Mouse (Mus musculus) heart, postnatal 0 days (tissue): ENCODE measurements around the gene Myh10. TPM values are rescaled to one million over a fixed set of nuclear protein-coding genes. Genes with fewer than 3 reads are reported as not detected.

Source experiments
- ATAC-seq: fragments of 200-750 bp; cut with Nextera tagmentation; 2 replicates; pipeline ENCODE4 v1.8.0; 2017; ENCODE audit warnings: low read depth, moderate number of reproducible peaks, moderate library complexity; ENCODE audit not compliant: insufficient read depth
- DNase-seq: peaks from one replicate; pipeline ENCODE4 v3.0.0-alpha.2; 2016; ENCODE audit warnings: low spot score
- H3K27ac ChIP-seq: fragments of 300-500 bp; sonication (generic); 2 replicates; pipeline ENCODE4 v1.5.1; 2014; ENCODE audit warnings: low read depth, mild to moderate bottlenecking
- H3K27me3 ChIP-seq: fragments of 300-500 bp; sonication (generic); 2 replicates; pipeline ENCODE4 v1.6.1; 2014; ENCODE audit warnings: low read length, mixed read lengths; ENCODE audit not compliant: control insufficient read depth, insufficient read depth
- H3K36me3 ChIP-seq: fragments of 300-500 bp; sonication (generic); replicated peaks from 2 replicates; pipeline ENCODE4 v1.6.1; 2014; ENCODE audit warnings: low read length, mixed read lengths; ENCODE audit not compliant: control insufficient read depth, insufficient read depth
- H3K4me1 ChIP-seq: fragments of 300-500 bp; sonication (generic); 2 replicates; pipeline ENCODE4 v1.6.1; 2014; ENCODE audit warnings: antibody characterized with exemption; ENCODE audit not compliant: control insufficient read depth, insufficient read depth
- H3K4me2 ChIP-seq: fragments of 300-500 bp; sonication (generic); 2 replicates; pipeline ENCODE4 v1.6.1; 2014; ENCODE audit warnings: low read depth, mild to moderate bottlenecking, low read length, moderate library complexity
- H3K4me3 ChIP-seq: fragments of 300-500 bp; sonication (generic); 2 replicates; pipeline ENCODE4 v1.5.1; 2014; ENCODE audit warnings: low read depth, low read length
- H3K9ac ChIP-seq: fragments of 300-500 bp; sonication (generic); replicated peaks from 2 replicates; pipeline ENCODE4 v1.6.1; 2014; ENCODE audit warnings: low read depth, low read length, mixed read lengths
- H3K9me3 ChIP-seq: fragments of 300-500 bp; sonication (generic); replicated peaks from 2 replicates; pipeline ENCODE4 v1.6.1; 2016; ENCODE audit warnings: low read length; ENCODE audit not compliant: control insufficient read depth
- CTCF ChIP-seq: IDR thresholded peaks from 2 replicates; pipeline ENCODE4 v1.5.1; 2016; ENCODE audit warnings: antibody characterized with exemption, control low read depth, low read depth
- EP300 ChIP-seq: IDR thresholded peaks from 2 replicates; pipeline ENCODE4 v1.6.1; 2016; ENCODE audit warnings: antibody characterized with exemption, low read depth
- WGBS: fragments of 180-500 bp; shearing (Covaris S2); extraction: QIAGEN DNeasy Blood & Tissue Kit; methylation state at CpG from one replicate; pipeline ENCODE4 v1.1.7; 2014; 5-methylcytosine and 5-hydroxymethylcytosine counted together
- polyA plus RNA-seq: library from polyadenylated mRNA; unstranded; fragments of >200 nt; fragmentation: Nextera tagmentation; extraction: Ambion mirVana; gene quantifications from 2 replicates; pipeline ENCODE4 v1.2.1, GENCODE M21; 2015
- total RNA-seq: library from RNA; depleted of rRNA; stranded (reverse); fragments of >200 nt; gene quantifications from 2 replicates; pipeline ENCODE4 v1.2.3, GENCODE M21; 2014; ENCODE audit warnings: low replicate concordance

The Myh10 gene
- total and polyA plus RNA-seq, 2 experiments from 2014 or later: 39.5 to 82.8 TPM

GRCm38 (mm10) chr11:68655524-68655923 lies 35.8 kb upstream of the Myh10 start:
- no peak overlapping the region for H3K4me3 ChIP-seq
- H3K4me1 ChIP-seq: peaks cover 27% of the 10 kb centered on the region
- WGBS: 69% methylated on average over 1 of the region's 1 CpGs
- H3K27ac ChIP-seq: 0 out of 2 replicates have a peak overlapping the region, but pooled peaks have one; percentile 13
- no peaks in the 10 kb centered on the region for H3K9me3 ChIP-seq
- no peak overlapping the region for H3K9ac ChIP-seq
- no peaks in the 10 kb centered on the region for H3K27me3 ChIP-seq
- ATAC-seq: no peak
- no peak for TF ChIP-seq CTCF
- H3K36me3 ChIP-seq: no peaks in the 10 kb centered on the region
- DNase-seq: no peak
- no peak overlapping the region for H3K4me2 ChIP-seq

- no peaks in the 10 kb centered on the region for H3K9me3 ChIP-seq
- peak overlapping the region; percentile 92 for H3K27ac ChIP-seq
- H3K27me3 ChIP-seq: no peaks in the 10 kb centered on the region
- H3K9ac ChIP-seq: no peak overlapping the region
- no peak overlapping the region for H3K4me2 ChIP-seq
- ATAC-seq: no peak
- H3K36me3 ChIP-seq: no peaks in the 10 kb centered on the region
- TF ChIP-seq CTCF (no peak), EP300 (no peak)
- H3K4me1 ChIP-seq: peaks cover 27% of the 10 kb centered on the region
- 34% methylated on average over 6 of the region's 6 CpGs for WGBS
- no peak overlapping the region for H3K4me3 ChIP-seq
- DNase-seq: no peak
Observed at GRCm38 (mm10) chr11:68656887-68657685, 34.3 kb upstream of the Myh10 start.

GRCm38 (mm10) chr11:68657811-68658210 lies 33.5 kb upstream of the Myh10 start:
- Histone ChIP-seq H3K36me3 (no peaks in the 10 kb centered on the region), H3K27me3 (no peaks in the 10 kb centered on the region), H3K9ac (no peak overlapping the region), H3K27ac (peak overlapping the region; percentile 92), H3K9me3 (no peaks in the 10 kb centered on the region), H3K4me2 (no peak overlapping the region), H3K4me1 (peaks cover 27% of the 10 kb centered on the region), H3K4me3 (no peak overlapping the region)
- 7% methylated on average over 9 of the region's 9 CpGs for WGBS
- peak; percentile 94 for ATAC-seq
- TF ChIP-seq EP300: 0 out of 2 replicates have a peak, but pooled peaks have one; percentile 65
- TF ChIP-seq CTCF: no peak
- DNase-seq: peak; percentile 95

- no peak overlapping the region for H3K9ac ChIP-seq
- H3K4me3 ChIP-seq: no peak overlapping the region
- WGBS: 14% methylated on average over 2 of the region's 2 CpGs
- TF ChIP-seq CTCF (no peak), EP300 (no peak)
- H3K4me1 ChIP-seq: no peaks in the 10 kb centered on the region
- no peaks in the 10 kb centered on the region for H3K36me3 ChIP-seq
- H3K27ac ChIP-seq: peak overlapping the region; percentile 60
- H3K4me2 ChIP-seq: no peak overlapping the region
- ATAC-seq (no peak), DNase-seq (peak; percentile 21)
- H3K27me3 ChIP-seq: no peaks in the 10 kb centered on the region
- peaks cover 9% of the 10 kb centered on the region for H3K9me3 ChIP-seq
Observed at GRCm38 (mm10) chr11:68665331-68665730, 26.0 kb upstream of the Myh10 start.

GRCm38 (mm10) chr11:68666210-68666609 lies 25.1 kb upstream of the Myh10 start:
- ATAC-seq: no peak
- Histone ChIP-seq H3K4me3 (no peak overlapping the region), H3K9ac (no peak overlapping the region), H3K4me1 (no peaks in the 10 kb centered on the region), H3K27ac (no peak overlapping the region), H3K27me3 (no peaks in the 10 kb centered on the region), H3K36me3 (no peaks in the 10 kb centered on the region), H3K9me3 (peaks cover 9% of the 10 kb centered on the region), H3K4me2 (no peak overlapping the region)
- DNase-seq: no peak
- TF ChIP-seq EP300 (no peak), CTCF (no peak)
- 82% methylated on average over 2 of the region's 2 CpGs for WGBS
